Mouse (Mus musculus): Measurements from ENCODE around the gene Ccdc188. TPM values are rescaled to one million over a fixed set of nuclear protein-coding genes. Genes with fewer than 3 reads are reported as not detected.

Gene Ccdc188
- not detected in 2 replicates for polyA plus RNA-seq (2016; fragmentation: Nextera tagmentation; extraction: Ambion mirVana)

- Histone ChIP-seq H3K4me1 (peaks cover 23% of the 10 kb centered on the region), H3K27ac (no peak within 1 kb of the TSS), H3K9me3 (no peaks in the 10 kb centered on the region), H3K36me3 (peaks cover 16% of the 10 kb centered on the region), H3K4me2 (replicated peaks) (no peak within 1 kb of the TSS), H3K9ac (no peak within 1 kb of the TSS), H3K4me3 (no peak within 1 kb of the TSS), H3K27me3 (no peaks in the 10 kb centered on the region)
- WGBS, result 84% methylated on average over 4 of the region's 4 CpGs
- no peak for ATAC-seq (ENCODE audit: insufficient number of reproducible peaks, insufficient read depth, low FRiP score, low TSS enrichment)
Measured at GRCm38 (mm10) chr16:18217579-18217978, at the start of gene Ccdc188. TSS of gene Ccdc188 (plus strand) at chr16:18217879.

DNA sequence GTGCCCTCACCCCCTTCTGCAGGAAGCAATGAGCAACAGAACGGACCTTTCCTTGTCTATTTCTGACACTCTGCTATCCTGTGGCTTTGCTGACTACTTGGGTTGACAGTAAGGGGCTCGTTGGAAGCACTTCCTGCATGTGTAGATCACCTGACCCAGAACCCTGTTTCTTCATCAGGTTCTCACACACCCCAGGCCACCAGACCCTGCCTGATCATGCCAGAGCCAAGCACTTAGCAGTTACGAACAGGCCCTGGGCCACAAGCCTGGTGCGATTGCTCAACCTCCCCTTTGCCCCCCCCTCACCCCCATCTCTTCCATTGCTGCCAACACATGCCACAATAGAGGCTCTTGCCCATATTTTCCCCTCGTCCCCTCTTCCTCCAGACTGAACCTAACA is 48.5 kb upstream of the Ccdc188 start:
- no peak overlapping the region for H3K4me2 ChIP-seq (replicated peaks)
- H3K27me3 ChIP-seq, result no peaks in the 10 kb centered on the region
- 71% methylated on average over 5 of the region's 5 CpGs for WGBS
- H3K36me3 ChIP-seq, result no peaks in the 10 kb centered on the region
- H3K4me3 ChIP-seq, result no peak overlapping the region
- no peaks in the 10 kb centered on the region for H3K9me3 ChIP-seq
- peaks cover 5% of the 10 kb centered on the region; the same call in 1 of the 2 replicates for H3K4me1 ChIP-seq
- H3K27ac ChIP-seq, result no peak overlapping the region
- H3K9ac ChIP-seq, result no peak overlapping the region
- ATAC-seq (ENCODE audit: insufficient number of reproducible peaks, insufficient read depth, low FRiP score, low TSS enrichment), result no peak

- Histone ChIP-seq H3K36me3 (no peaks in the 10 kb centered on the region), H3K4me3 (no peak overlapping the region), H3K9ac (no peak overlapping the region), H3K4me1 (peaks cover 2% of the 10 kb centered on the region; the same call in 1 of the 2 replicates), H3K4me2 (replicated peaks) (no peak overlapping the region), H3K27ac (no peak overlapping the region), H3K9me3 (no peaks in the 10 kb centered on the region), H3K27me3 (no peaks in the 10 kb centered on the region)
- ATAC-seq (ENCODE audit: insufficient number of reproducible peaks, insufficient read depth, low FRiP score, low TSS enrichment), result no peak
- 89% methylated on average over 3 of the region's 3 CpGs for WGBS
Measured at GRCm38 (mm10) chr16:18169776-18170175, 47.9 kb upstream of the Ccdc188 start.

GRCm38 (mm10) chr16:18172266-18172855 is 45.3 kb upstream of the Ccdc188 start:
- Histone ChIP-seq H3K9ac (no peak overlapping the region), H3K4me2 (replicated peaks) (no peak overlapping the region), H3K27ac (no peak overlapping the region), H3K4me3 (no peak overlapping the region), H3K36me3 (no peaks in the 10 kb centered on the region), H3K4me1 (peaks cover 3% of the 10 kb centered on the region; the same call in 1 of the 2 replicates), H3K27me3 (no peaks in the 10 kb centered on the region), H3K9me3 (no peaks in the 10 kb centered on the region)
- WGBS, result 8% methylated on average over 7 of the region's 7 CpGs
- no peak for ATAC-seq (ENCODE audit: insufficient number of reproducible peaks, insufficient read depth, low FRiP score, low TSS enrichment)

GRCm38 (mm10) chr16:18173231-18173630 is 44.4 kb upstream of the Ccdc188 start:
- ATAC-seq (ENCODE audit: insufficient number of reproducible peaks, insufficient read depth, low FRiP score, low TSS enrichment), result no peak
- Histone ChIP-seq H3K4me1 (peaks cover 3% of the 10 kb centered on the region; the same call in 1 of the 2 replicates), H3K4me3 (no peak overlapping the region), H3K36me3 (no peaks in the 10 kb centered on the region), H3K9me3 (no peaks in the 10 kb centered on the region), H3K27me3 (no peaks in the 10 kb centered on the region), H3K27ac (no peak overlapping the region), H3K9ac (no peak overlapping the region), H3K4me2 (replicated peaks) (no peak overlapping the region)
- WGBS, result 76% methylated on average over 9 of the region's 9 CpGs

- H3K9ac ChIP-seq, result no peak overlapping the region
- no peak for ATAC-seq (ENCODE audit: insufficient number of reproducible peaks, insufficient read depth, low FRiP score, low TSS enrichment)
- H3K4me2 ChIP-seq (replicated peaks), result no peak overlapping the region
- no peaks in the 10 kb centered on the region for H3K36me3 ChIP-seq
- H3K27ac ChIP-seq, result no peak overlapping the region
- no peaks in the 10 kb centered on the region for H3K9me3 ChIP-seq
- no peak overlapping the region for H3K4me3 ChIP-seq
- H3K4me1 ChIP-seq, result peaks cover 3% of the 10 kb centered on the region; the same call in 1 of the 2 replicates
- 71% methylated on average over 11 of the region's 11 CpGs for WGBS
- 0 out of 2 replicates have a peak, but pooled peaks cover 3% of the 10 kb centered on the region for H3K27me3 ChIP-seq
Measured at GRCm38 (mm10) chr16:18173788-18174187, 43.9 kb upstream of the Ccdc188 start.

GRCm38 (mm10) chr16:18175817-18176541 is 41.7 kb upstream of the Ccdc188 start:
- H3K4me2 ChIP-seq (replicated peaks), result no peak overlapping the region
- no peak overlapping the region for H3K4me3 ChIP-seq
- no peaks in the 10 kb centered on the region for H3K9me3 ChIP-seq
- H3K36me3 ChIP-seq, result no peaks in the 10 kb centered on the region
- 41% methylated on average over 6 of the region's 6 CpGs for WGBS
- H3K27ac ChIP-seq, result no peak overlapping the region
- ATAC-seq (ENCODE audit: insufficient number of reproducible peaks, insufficient read depth, low FRiP score, low TSS enrichment), result no peak
- H3K4me1 ChIP-seq, result peaks cover 10% of the 10 kb centered on the region; the same call in 1 of the 2 replicates
- H3K9ac ChIP-seq, result no peak overlapping the region
- H3K27me3 ChIP-seq, result 0 out of 2 replicates have a peak, but pooled peaks cover 3% of the 10 kb centered on the region

DNA sequence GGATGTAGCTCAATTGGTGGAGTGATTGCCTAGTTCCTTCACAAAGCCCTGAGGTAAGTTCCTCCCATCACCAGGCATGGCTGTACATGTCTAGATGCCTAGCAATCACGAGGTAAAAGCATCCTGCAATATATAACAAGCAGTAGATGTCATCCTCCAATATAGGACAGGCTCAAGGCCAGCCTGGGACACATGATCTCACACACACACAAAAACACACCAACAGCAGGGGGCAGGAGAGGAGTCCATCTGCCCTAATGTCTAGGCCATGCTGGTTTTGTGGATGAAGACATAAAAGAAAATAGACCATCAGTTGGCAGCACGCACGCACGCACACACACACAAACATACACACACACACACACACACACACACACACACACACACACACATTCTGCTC is 40.9 kb upstream of the Ccdc188 start:
- H3K9ac ChIP-seq, result no peak overlapping the region
- WGBS, result 85% methylated on average over 4 of the region's 4 CpGs
- H3K4me1 ChIP-seq, result peaks cover 10% of the 10 kb centered on the region; the same call in 1 of the 2 replicates
- no peak for ATAC-seq (ENCODE audit: insufficient number of reproducible peaks, insufficient read depth, low FRiP score, low TSS enrichment)
- no peaks in the 10 kb centered on the region for H3K36me3 ChIP-seq
- H3K4me3 ChIP-seq, result no peak overlapping the region
- no peak overlapping the region for H3K27ac ChIP-seq
- H3K4me2 ChIP-seq (replicated peaks), result no peak overlapping the region
- H3K27me3 ChIP-seq, result 0 out of 2 replicates have a peak, but pooled peaks cover 3% of the 10 kb centered on the region
- H3K9me3 ChIP-seq, result no peaks in the 10 kb centered on the region

DNA sequence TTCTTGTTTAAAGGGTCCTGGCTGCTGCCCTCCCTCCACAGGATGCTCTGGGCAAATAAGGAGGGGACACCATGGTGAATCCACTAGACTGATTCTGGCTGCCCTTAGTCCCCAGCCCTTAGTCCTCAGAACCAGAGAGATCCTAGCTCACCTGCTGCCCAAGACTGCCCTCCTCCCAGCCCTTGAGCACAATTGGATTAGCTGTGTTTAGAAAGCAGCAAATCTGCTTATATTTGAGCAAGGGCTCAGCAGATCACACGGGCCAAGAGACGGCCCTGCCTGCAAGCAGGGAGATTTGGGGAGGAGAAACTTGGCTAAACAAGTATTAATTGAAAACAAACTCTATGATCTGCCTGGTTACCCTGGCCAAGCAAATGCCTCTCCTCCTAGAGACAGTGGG is 38.1 kb upstream of the Ccdc188 start:
- WGBS, result 9% methylated on average over 2 of the region's 2 CpGs
- Histone ChIP-seq H3K9me3 (no peaks in the 10 kb centered on the region), H3K27ac (no peak overlapping the region), H3K27me3 (0 out of 2 replicates have a peak, but pooled peaks cover 3% of the 10 kb centered on the region), H3K4me1 (peaks cover 10% of the 10 kb centered on the region; the same call in 1 of the 2 replicates), H3K36me3 (no peaks in the 10 kb centered on the region), H3K9ac (no peak overlapping the region), H3K4me3 (no peak overlapping the region), H3K4me2 (replicated peaks) (no peak overlapping the region)
- ATAC-seq (ENCODE audit: insufficient number of reproducible peaks, insufficient read depth, low FRiP score, low TSS enrichment), result no peak

DNA sequence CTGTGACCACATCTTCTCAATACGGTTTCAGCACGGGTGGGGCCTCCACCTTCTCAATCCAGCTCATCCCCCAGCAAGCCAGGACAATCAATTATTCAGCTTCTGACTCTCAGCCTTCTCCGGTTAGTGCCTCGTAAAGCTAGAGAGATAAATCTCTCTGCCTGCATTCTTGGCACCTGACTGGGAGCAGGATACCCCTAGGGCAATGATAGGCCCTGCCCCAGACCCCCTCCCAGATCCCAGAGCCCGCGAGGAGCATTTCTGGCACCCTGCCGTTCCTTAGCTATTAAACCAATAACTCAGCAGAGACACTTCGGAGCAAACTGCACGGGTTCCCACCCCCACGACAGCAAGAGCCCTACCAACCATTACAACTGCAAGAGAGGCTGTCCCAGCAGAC is 36.3 kb upstream of the Ccdc188 start:
- WGBS, result 56% methylated on average over 10 of the region's 10 CpGs
- H3K4me1 ChIP-seq, result peaks cover 7% of the 10 kb centered on the region; the same call in 1 of the 2 replicates
- no peak overlapping the region for H3K9ac ChIP-seq
- no peaks in the 10 kb centered on the region for H3K9me3 ChIP-seq
- H3K4me3 ChIP-seq, result no peak overlapping the region
- ATAC-seq (ENCODE audit: insufficient number of reproducible peaks, insufficient read depth, low FRiP score, low TSS enrichment), result no peak
- no peak overlapping the region for H3K27ac ChIP-seq
- no peaks in the 10 kb centered on the region for H3K36me3 ChIP-seq
- H3K27me3 ChIP-seq, result 0 out of 2 replicates have a peak, but pooled peaks cover 3% of the 10 kb centered on the region
- no peak overlapping the region for H3K4me2 ChIP-seq (replicated peaks)

GRCm38 (mm10) chr16:18182766-18183165 is 34.9 kb upstream of the Ccdc188 start:
- ATAC-seq (ENCODE audit: insufficient number of reproducible peaks, insufficient read depth, low FRiP score, low TSS enrichment), result no peak
- Histone ChIP-seq H3K27ac (no peak overlapping the region), H3K9me3 (no peaks in the 10 kb centered on the region), H3K4me2 (replicated peaks) (no peak overlapping the region), H3K27me3 (0 out of 2 replicates have a peak, but pooled peaks cover 3% of the 10 kb centered on the region), H3K9ac (no peak overlapping the region), H3K4me3 (no peak overlapping the region), H3K4me1 (peaks cover 7% of the 10 kb centered on the region; the same call in 1 of the 2 replicates), H3K36me3 (no peaks in the 10 kb centered on the region)
- 77% methylated on average over 8 of the region's 8 CpGs for WGBS

Data from embryonic facial prominence, embryonic 12.5 days (tissue).